Mouse (Mus musculus): ENCODE results near the gene Hist1h2bb. TPM values are rescaled to one million over a fixed set of nuclear protein-coding genes. Genes with fewer than 3 reads are reported as not detected.

The Hist1h2bb gene
- polyA plus RNA-seq, 1 experiment from 2014 or later = 5.6 TPM

- Histone ChIP-seq H3K27ac (peak overlapping the region; percentile 10; the same call in 1 of the 2 replicates), H3K27me3 (no peaks in the 10 kb centered on the region), H3K36me3 (no peaks in the 10 kb centered on the region), H3K4me3 (replicated peaks) (no peak overlapping the region), H3K4me1 (replicated peaks) (peaks cover 49% of the 10 kb centered on the region), H3K9me3 (replicated peaks) (no peaks in the 10 kb centered on the region), H3K4me2 (peak overlapping the region; percentile 35; the same call in 1 of the 2 replicates), H3K9ac (0 out of 2 replicates have a peak overlapping the region, but pooled peaks have one; percentile 9)
- DNase-seq (no peak), ATAC-seq (ENCODE audit: low read depth) (no peak)
- whole genome bisulfite sequencing (ENCODE audit: insufficient replicate concordance) = 49% methylated on average over 9 of the region's 9 CpGs
Observed at GRCm38 (mm10) chr13:23729192-23729525, 17.4 kb upstream of the Hist1h2bb start.

DNA sequence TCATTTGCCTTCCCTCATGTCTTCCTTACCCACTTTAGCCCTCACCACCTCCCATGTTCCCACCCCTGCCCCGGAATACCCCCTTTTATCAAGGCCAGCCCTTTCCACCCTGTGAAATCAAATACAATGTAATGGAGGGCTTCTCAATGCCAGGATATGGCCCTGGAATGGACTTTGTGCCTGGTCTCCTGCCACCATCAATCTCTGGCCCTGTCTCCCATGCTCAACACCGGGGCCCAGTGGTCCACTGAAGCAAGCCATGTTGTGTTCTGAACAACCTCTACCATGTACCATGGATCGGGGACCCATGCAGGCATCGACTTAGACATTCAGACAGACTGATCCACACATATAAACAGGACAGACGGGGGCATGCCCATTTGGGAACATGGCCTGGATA lies 16.8 kb upstream of the Hist1h2bb start:
- H3K27ac ChIP-seq = peak overlapping the region; percentile 21; the same call in 1 of the 2 replicates
- no peak overlapping the region for H3K4me3 ChIP-seq (replicated peaks)
- no peak overlapping the region for H3K4me2 ChIP-seq
- H3K27me3 ChIP-seq = no peaks in the 10 kb centered on the region
- ATAC-seq (ENCODE audit: low read depth) (peak; percentile 5; the same call in 1 of the 2 replicates), DNase-seq (no peak)
- H3K36me3 ChIP-seq = no peaks in the 10 kb centered on the region
- no peaks in the 10 kb centered on the region for H3K9me3 ChIP-seq (replicated peaks)
- H3K4me1 ChIP-seq (replicated peaks) = peaks cover 43% of the 10 kb centered on the region
- H3K9ac ChIP-seq = peak overlapping the region; percentile 9; the same call in 1 of the 2 replicates
- 81% methylated on average over 5 of the region's 5 CpGs for WGBS (ENCODE audit: insufficient replicate concordance)

- peak; percentile 62; the same call in 1 of the 2 replicates for ATAC-seq (ENCODE audit: low read depth)
- 53% methylated on average over 8 of the region's 8 CpGs for WGBS (ENCODE audit: insufficient replicate concordance)
Observed at GRCm38 (mm10) chr13:23730479-23730878, 16.1 kb upstream of the Hist1h2bb start.

GRCm38 (mm10) chr13:23732156-23732804 lies 14.3 kb upstream of the Hist1h2bb start:
- H3K9ac ChIP-seq = no peak overlapping the region

More at GRCm38 (mm10) chr13:23730479-23730878, 16.1 kb upstream of the Hist1h2bb start:
- H3K9ac ChIP-seq = no peak overlapping the region
- no peaks in the 10 kb centered on the region for H3K9me3 ChIP-seq (replicated peaks)
- H3K36me3 ChIP-seq = no peaks in the 10 kb centered on the region
- H3K4me1 ChIP-seq (replicated peaks) = peaks cover 37% of the 10 kb centered on the region
- H3K27me3 ChIP-seq = no peaks in the 10 kb centered on the region
- no peak overlapping the region for H3K27ac ChIP-seq
- no peak overlapping the region for H3K4me3 ChIP-seq (replicated peaks)
- DNase-seq = no peak
- H3K4me2 ChIP-seq = no peak overlapping the region

GRCm38 (mm10) chr13:23737091-23737490 lies 9.4 kb upstream of the Hist1h2bb start:
- WGBS (ENCODE audit: insufficient replicate concordance) = 86% methylated on average over 5 of the region's 5 CpGs
- H3K4me3 ChIP-seq (replicated peaks) = no peak overlapping the region
- peaks cover 24% of the 10 kb centered on the region for H3K4me1 ChIP-seq (replicated peaks)
- H3K9me3 ChIP-seq (replicated peaks) = no peaks in the 10 kb centered on the region
- no peak for DNase-seq
- no peak overlapping the region for H3K4me2 ChIP-seq
- H3K27ac ChIP-seq = peak overlapping the region; percentile 100
- H3K36me3 ChIP-seq = no peaks in the 10 kb centered on the region
- peak overlapping the region; percentile 17; the same call in 1 of the 2 replicates for H3K9ac ChIP-seq
- no peaks in the 10 kb centered on the region for H3K27me3 ChIP-seq
- no peak for ATAC-seq (ENCODE audit: low read depth)

More at GRCm38 (mm10) chr13:23732156-23732804, 14.3 kb upstream of the Hist1h2bb start:
- Histone ChIP-seq H3K9me3 (replicated peaks) (no peaks in the 10 kb centered on the region), H3K27me3 (no peaks in the 10 kb centered on the region), H3K4me3 (replicated peaks) (no peak overlapping the region), H3K36me3 (no peaks in the 10 kb centered on the region), H3K27ac (no peak overlapping the region), H3K4me1 (replicated peaks) (peaks cover 37% of the 10 kb centered on the region), H3K4me2 (no peak overlapping the region)
- 24% methylated on average over 8 of the region's 8 CpGs for WGBS (ENCODE audit: insufficient replicate concordance)
- no peak for ATAC-seq (ENCODE audit: low read depth)
- no peak for DNase-seq

DNA sequence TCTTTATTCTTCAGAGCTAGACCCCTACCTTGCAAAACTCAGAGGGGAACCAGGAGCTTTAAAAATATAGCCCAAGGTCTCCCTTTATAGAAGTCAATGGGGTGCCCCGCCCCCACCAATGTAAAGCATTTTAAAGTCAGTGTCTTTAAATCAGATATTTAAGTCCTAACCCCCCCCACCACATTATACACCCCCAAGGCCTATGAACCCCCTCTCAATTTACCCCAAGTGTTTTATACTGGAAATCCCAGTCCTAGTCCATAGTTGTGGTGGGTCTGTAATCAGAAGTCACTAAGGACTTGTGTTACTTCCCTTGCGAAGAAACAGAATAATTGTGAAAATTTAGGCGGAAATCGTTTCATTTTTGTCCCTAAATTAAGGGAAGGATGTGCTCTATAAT lies 8.5 kb upstream of the Hist1h2bb start:
- 18% methylated on average over 4 of the region's 4 CpGs for WGBS (ENCODE audit: insufficient replicate concordance)

DNA sequence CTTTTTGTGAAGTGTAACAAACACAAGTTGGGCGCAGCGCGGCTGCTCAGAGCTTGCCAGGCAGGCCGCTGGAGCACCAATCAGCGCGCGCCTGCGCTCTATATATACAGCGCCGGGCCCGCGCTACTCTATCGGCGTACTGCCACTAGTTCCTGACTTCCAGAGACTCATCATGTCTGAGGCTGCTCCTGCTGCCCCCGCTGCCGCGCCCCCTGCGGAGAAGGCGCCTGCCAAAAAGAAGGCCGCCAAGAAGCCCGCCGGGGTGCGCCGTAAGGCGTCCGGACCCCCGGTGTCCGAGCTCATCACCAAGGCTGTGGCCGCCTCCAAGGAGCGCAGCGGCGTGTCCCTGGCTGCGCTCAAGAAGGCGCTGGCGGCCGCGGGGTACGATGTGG lies 7.9 kb upstream of the Hist1h2bb start, which contains the start of gene Hist1h1c:
Hist1h1c (plus strand) TSS at position 132 of the 392 bp plus-strand sequence.
- no peaks in the 10 kb centered on the region for H3K27me3 ChIP-seq
- under 1% methylated on average over 38 of the region's 38 CpGs for WGBS (ENCODE audit: insufficient replicate concordance)
- peaks cover 35% of the 10 kb centered on the region for H3K4me1 ChIP-seq (replicated peaks)
- H3K27ac ChIP-seq = peak within 1 kb of the TSS; percentile 100
- no peaks in the 10 kb centered on the region for H3K9me3 ChIP-seq (replicated peaks)
- H3K4me2 ChIP-seq = peak within 1 kb of the TSS; percentile 82
- ATAC-seq (ENCODE audit: low read depth) = peak; percentile 79
- H3K9ac ChIP-seq = peak within 1 kb of the TSS; percentile 92
- peak within 1 kb of the TSS; percentile 65 for H3K4me3 ChIP-seq (replicated peaks)
- DNase-seq = peak; percentile 95
- H3K36me3 ChIP-seq = no peaks in the 10 kb centered on the region

More for the DNA sequence above, 8.5 kb upstream of the Hist1h2bb start:
- no peak for DNase-seq
- ATAC-seq (ENCODE audit: low read depth) = no peak
- peak overlapping the region; percentile 92 for H3K9ac ChIP-seq
- no peaks in the 10 kb centered on the region for H3K36me3 ChIP-seq
- peak overlapping the region; percentile 82 for H3K4me2 ChIP-seq
- no peaks in the 10 kb centered on the region for H3K9me3 ChIP-seq (replicated peaks)
- no peaks in the 10 kb centered on the region for H3K27me3 ChIP-seq
- H3K4me1 ChIP-seq (replicated peaks) = peaks cover 31% of the 10 kb centered on the region
- H3K4me3 ChIP-seq (replicated peaks) = peak overlapping the region; percentile 65
- H3K27ac ChIP-seq = peak overlapping the region; percentile 100

GRCm38 (mm10) chr13:23739069-23739921 lies 7.2 kb upstream of the Hist1h2bb start:
- DNase-seq (peak; percentile 89), ATAC-seq (ENCODE audit: low read depth) (peak; percentile 85)
- Histone ChIP-seq H3K27me3 (no peaks in the 10 kb centered on the region), H3K27ac (peak overlapping the region; percentile 100), H3K4me1 (replicated peaks) (peaks cover 40% of the 10 kb centered on the region), H3K4me3 (replicated peaks) (peak overlapping the region; percentile 65), H3K4me2 (peak overlapping the region; percentile 82), H3K36me3 (no peaks in the 10 kb centered on the region), H3K9me3 (replicated peaks) (no peaks in the 10 kb centered on the region), H3K9ac (peak overlapping the region; percentile 92)
- under 1% methylated on average over 39 of the region's 39 CpGs for WGBS (ENCODE audit: insufficient replicate concordance)

GRCm38 (mm10) chr13:23739922-23740252 lies 6.6 kb upstream of the Hist1h2bb start:
- H3K27me3 ChIP-seq = no peaks in the 10 kb centered on the region
- peak overlapping the region; percentile 100 for H3K27ac ChIP-seq
- ATAC-seq (ENCODE audit: low read depth) (no peak), DNase-seq (no peak)
- H3K4me2 ChIP-seq = peak overlapping the region; percentile 82
- H3K4me1 ChIP-seq (replicated peaks) = peaks cover 43% of the 10 kb centered on the region
- no peaks in the 10 kb centered on the region for H3K36me3 ChIP-seq
- peak overlapping the region; percentile 65 for H3K4me3 ChIP-seq (replicated peaks)
- H3K9me3 ChIP-seq (replicated peaks) = no peaks in the 10 kb centered on the region
- under 1% methylated on average over 14 of the region's 14 CpGs for WGBS (ENCODE audit: insufficient replicate concordance)
- peak overlapping the region; percentile 92 for H3K9ac ChIP-seq

- no peaks in the 10 kb centered on the region for H3K36me3 ChIP-seq
- peak overlapping the region; percentile 100 for H3K27ac ChIP-seq
- peaks cover 43% of the 10 kb centered on the region for H3K4me1 ChIP-seq (replicated peaks)
- ATAC-seq (ENCODE audit: low read depth) = no peak
- H3K4me3 ChIP-seq (replicated peaks) = peak overlapping the region; percentile 65
- H3K9me3 ChIP-seq (replicated peaks) = no peaks in the 10 kb centered on the region
- H3K4me2 ChIP-seq = peak overlapping the region; percentile 82
- peak overlapping the region; percentile 92 for H3K9ac ChIP-seq
- 16% methylated on average over 13 of the region's 13 CpGs for WGBS (ENCODE audit: insufficient replicate concordance)
- H3K27me3 ChIP-seq = no peaks in the 10 kb centered on the region
- DNase-seq = no peak
Observed at GRCm38 (mm10) chr13:23740256-23740840, 6.2 kb upstream of the Hist1h2bb start.

GRCm38 (mm10) chr13:23740910-23741309 lies 5.6 kb upstream of the Hist1h2bb start:
- no peak for DNase-seq
- peak overlapping the region; percentile 65 for H3K4me3 ChIP-seq (replicated peaks)
- peak overlapping the region; percentile 100 for H3K27ac ChIP-seq

More at GRCm38 (mm10) chr13:23740910-23741309, 5.6 kb upstream of the Hist1h2bb start:
- H3K36me3 ChIP-seq = no peaks in the 10 kb centered on the region
- H3K27me3 ChIP-seq = no peaks in the 10 kb centered on the region
- ATAC-seq (ENCODE audit: low read depth) = no peak
- peaks cover 43% of the 10 kb centered on the region for H3K4me1 ChIP-seq (replicated peaks)
- H3K4me2 ChIP-seq = peak overlapping the region; percentile 82
- WGBS (ENCODE audit: insufficient replicate concordance) = 13% methylated on average over 5 of the region's 5 CpGs
- no peaks in the 10 kb centered on the region for H3K9me3 ChIP-seq (replicated peaks)
- peak overlapping the region; percentile 92 for H3K9ac ChIP-seq
